ENCODE assay signal across 30 mouse cellular contexts in genomic region chr8:62132662-62133366, GRCm38 (mm10). TPM values are rescaled to one million over a fixed set of nuclear protein-coding genes. Genes with fewer than 3 reads are reported as not detected.
DNase-seq lines count a peak whose midpoint lies in the region; ATAC-seq and TF ChIP-seq lines count a peak whose summit lies in the region.
"Had no signal": no experiment of that assay in that cellular context is flagged by ENCODE, and none has a peak within 500 bp of the region (broad histone marks: within the 10 kb centered on the region; RNA-seq: fewer than 3 reads in every experiment).

No protein-coding gene starts in this region.

- no peaks in the 10 kb centered on the region for H3K27me3 ChIP-seq in midbrain, postnatal 0 days (ENCODE audit: insufficient read depth, low read length)
- H3K27me3 ChIP-seq in midbrain, embryonic 13.5 days = no peaks in the 10 kb centered on the region
- no peaks in the 10 kb centered on the region for H3K27me3 ChIP-seq in stomach, postnatal 0 days (ENCODE audit: control insufficient read depth, insufficient read depth, low read length)
- H3K27me3 ChIP-seq: embryonic facial prominence, embryonic 12.5 days; forebrain, embryonic 13.5 days; forebrain, embryonic 15.5 days had no signal

- ATAC-seq in midbrain, postnatal 0 days (ENCODE audit: low FRiP score) = no peak
- no peak for ATAC-seq in midbrain, embryonic 13.5 days
- ATAC-seq in stomach, postnatal 0 days (ENCODE audit: low FRiP score, low TSS enrichment) = peak; percentile 95
- ATAC-seq: activated CD4-positive, CD25-positive, alpha-beta regulatory T cell, adult 4 months; forebrain, embryonic 13.5 days; forebrain, embryonic 15.5 days; forebrain, postnatal 0 days; Patski had no signal

- no peak for DNase-seq in midbrain, postnatal 0 days (ENCODE audit: low spot score)
- peak; percentile 50 for DNase-seq in A20 (ENCODE audit: low read depth, low spot score)
- peak; percentile 12 for DNase-seq in brain, adult 2 months (ENCODE audit: low read depth, low spot score)
- DNase-seq in stomach, postnatal 0 days (ENCODE audit: low spot score) = no peak
- no peak for DNase-seq in cerebellum, postnatal 4 days (ENCODE audit: low spot score in 2 of 2)
- DNase-seq in retina, postnatal 1 day = no peak
- DNase-seq in heart, postnatal 10 days = no peak
- DNase-seq: adrenal gland, adult 8-10 months; adrenal gland, postnatal 14 days; adrenal gland, postnatal 36 days; cerebellum, adult 11 months; cerebellum, adult 18-20 months; cerebellum, adult 8-10 months; cerebellum, adult 9-11 months; cerebellum, postnatal 14 days; cerebellum, postnatal 36 days; forebrain, postnatal 0 days had no signal

- no peaks in the 10 kb centered on the region for H3K4me1 ChIP-seq in midbrain, postnatal 0 days (ENCODE audit: insufficient read depth, low read length)
- H3K4me1 ChIP-seq in midbrain, embryonic 13.5 days (replicated peaks) = no peaks in the 10 kb centered on the region
- no peaks in the 10 kb centered on the region for H3K4me1 ChIP-seq in stomach, postnatal 0 days (replicated peaks; ENCODE audit: control insufficient read depth, insufficient read depth)
- H3K4me1 ChIP-seq: embryonic facial prominence, embryonic 10.5 days; embryonic facial prominence, embryonic 12.5 days; forebrain, embryonic 13.5 days; forebrain, embryonic 15.5 days had no signal

- H3K9ac ChIP-seq in midbrain, postnatal 0 days (replicated peaks; ENCODE audit: low read length, poor library complexity, severe bottlenecking) = no peak overlapping the region
- H3K9ac ChIP-seq in midbrain, embryonic 13.5 days (replicated peaks) = no peak overlapping the region
- H3K9ac ChIP-seq in stomach, postnatal 0 days (ENCODE audit: low read length) = no peak overlapping the region
- H3K9ac ChIP-seq: embryonic facial prominence, embryonic 12.5 days; forebrain, embryonic 13.5 days; forebrain, embryonic 15.5 days; forebrain, postnatal 0 days had no signal

- TF ChIP-seq CTCF in midbrain, postnatal 0 days (IDR thresholded peaks at IDR 0.05) = 0 out of 2 replicates have a peak, but pooled peaks have one; percentile 2
- peak; percentile 55 for TF ChIP-seq CTCF in stomach, postnatal 0 days (IDR thresholded peaks at IDR 0.05; ENCODE audit: low read depth)

- no peaks in the 10 kb centered on the region for H3K9me3 ChIP-seq in midbrain, postnatal 0 days (ENCODE audit: low read length)
- H3K9me3 ChIP-seq in midbrain, embryonic 13.5 days = no peaks in the 10 kb centered on the region
- no peaks in the 10 kb centered on the region for H3K9me3 ChIP-seq in stomach, postnatal 0 days (ENCODE audit: control insufficient read depth, low read length)
- H3K9me3 ChIP-seq: embryonic facial prominence, embryonic 10.5 days; embryonic facial prominence, embryonic 12.5 days; forebrain, embryonic 13.5 days; forebrain, embryonic 15.5 days had no signal

- TF ChIP-seq EP300 in stomach, postnatal 0 days (optimal IDR thresholded peaks at IDR 0.05) = no peak

- no peak overlapping the region for H3K4me3 ChIP-seq in midbrain, postnatal 0 days (ENCODE audit: low read depth, low read length)
- no peak overlapping the region for H3K4me3 ChIP-seq in midbrain, embryonic 13.5 days (replicated peaks)
- no peak overlapping the region for H3K4me3 ChIP-seq in stomach, postnatal 0 days (ENCODE audit: low read depth, low read length)
- H3K4me3 ChIP-seq: embryonic facial prominence, embryonic 10.5 days; embryonic facial prominence, embryonic 12.5 days; forebrain, embryonic 13.5 days; forebrain, embryonic 15.5 days had no signal

- WGBS in midbrain, postnatal 0 days = 76% methylated on average over 3 of the region's 3 CpGs
- 72% methylated on average over 3 of the region's 3 CpGs for WGBS in midbrain, embryonic 13.5 days
- WGBS in stomach, postnatal 0 days = 74% methylated on average over 3 of the region's 3 CpGs

- no peaks in the 10 kb centered on the region for H3K36me3 ChIP-seq in midbrain, postnatal 0 days (ENCODE audit: insufficient read depth, low read length)
- no peaks in the 10 kb centered on the region for H3K36me3 ChIP-seq in midbrain, embryonic 13.5 days
- no peaks in the 10 kb centered on the region for H3K36me3 ChIP-seq in stomach, postnatal 0 days (ENCODE audit: control insufficient read depth, insufficient read depth, low read length)
- H3K36me3 ChIP-seq: embryonic facial prominence, embryonic 10.5 days; embryonic facial prominence, embryonic 12.5 days; forebrain, embryonic 15.5 days had no signal

- no peak overlapping the region for H3K27ac ChIP-seq in midbrain, postnatal 0 days (ENCODE audit: low read depth, low read length)
- no peak overlapping the region for H3K27ac ChIP-seq in midbrain, embryonic 13.5 days
- no peak overlapping the region for H3K27ac ChIP-seq in stomach, postnatal 0 days (replicated peaks)
- H3K27ac ChIP-seq: embryonic facial prominence, embryonic 10.5 days; embryonic facial prominence, embryonic 12.5 days; forebrain, embryonic 13.5 days; forebrain, embryonic 15.5 days had no signal

- intact Hi-C loops in heart, postnatal 10 days (cut with DNase I) = no loop called here

- no peak overlapping the region for H3K4me2 ChIP-seq in midbrain, postnatal 0 days (ENCODE audit: low read depth, low read length, poor library complexity, severe bottlenecking)
- H3K4me2 ChIP-seq in midbrain, embryonic 13.5 days (replicated peaks) = no peak overlapping the region
- no peak overlapping the region for H3K4me2 ChIP-seq in stomach, postnatal 0 days (replicated peaks; ENCODE audit: low read depth)
- H3K4me2 ChIP-seq: embryonic facial prominence, embryonic 12.5 days; forebrain, embryonic 13.5 days; forebrain, embryonic 15.5 days had no signal

RNA-seq across cellular contexts. Expression of gene Anxa10, which starts 9.9 kb away (rescaled TPM):
- 0.33 TPM in 1 of 2 replicates, not detected in the other for total RNA-seq in midbrain, postnatal 0 days (2014; rRNA removed)
- 0.12 TPM in 1 of 2 replicates, not detected in the other for polyA plus RNA-seq in midbrain, postnatal 0 days (2015; fragmentation: Nextera tagmentation; extraction: Ambion mirVana)
- polyA plus RNA-seq in midbrain, embryonic 13.5 days (2015; fragmentation: Nextera tagmentation; extraction: Ambion mirVana) = not detected in 2 replicates
- 562 and 617 TPM in 2 replicates for polyA plus RNA-seq in stomach, postnatal 0 days (2015; fragmentation: Nextera tagmentation; extraction: Ambion mirVana)
- total RNA-seq in heart, postnatal 10 days (2021) = not detected
- total RNA-seq: adrenal gland, adult 18-20 months; adrenal gland, adult 8-10 months; adrenal gland, postnatal 14 days; adrenal gland, postnatal 36 days; ES-E14; forebrain, postnatal 0 days; MEL had no signal
- polyA plus RNA-seq: activated CD4-positive, CD25-positive, alpha-beta regulatory T cell, adult 4 months; C2C12; embryonic facial prominence, embryonic 10.5 days; embryonic facial prominence, embryonic 12.5 days; embryonic facial prominence, embryonic 14.5 days; forebrain, embryonic 11.5 days; forebrain, embryonic 13.5 days; forebrain, embryonic 15.5 days; forebrain, postnatal 0 days; Patski had no signal

Comparison
In these comparisons a context has a peak if more than half of its experiments do, and no peak if none do; other contexts are left out.
1. DNase-seq: peak in A20 (single experiment) and brain, adult 2 months (single experiment); none in midbrain, postnatal 0 days (single experiment), stomach, postnatal 0 days (single experiment), cerebellum, postnatal 4 days (0 of 2), retina, postnatal 1 day (single experiment) and heart, postnatal 10 days (0 of 2).
2. RNA of gene Anxa10, which starts 9.9 kb away (polyA plus RNA-seq): 562 to 617 TPM in stomach, postnatal 0 days; 0.12 TPM in midbrain, postnatal 0 days and not detected in midbrain, embryonic 13.5 days; every median in the first group is over 100 times any median in the second.